Mouse (Mus musculus) layer of hippocampus, adult 11-12 months (tissue): ENCODE measurements around the gene Asic2.
"Not testable (repeated sequence)": the region's sequence is repeated elsewhere in the genome, so short reads cannot be mapped to it uniquely, and the experiment has no call there.

Experiments
- DNase-seq: peaks from one replicate; pipeline ENCODE4 v3.0.0; 2022; ENCODE audit warnings: low spot score

Asic2 gene

GRCm38 (mm10) chr11:81350498-81350897 is 617.8 kb downstream of the Asic2 start:
- not testable (repeated sequence) for DNase-seq

DNA sequence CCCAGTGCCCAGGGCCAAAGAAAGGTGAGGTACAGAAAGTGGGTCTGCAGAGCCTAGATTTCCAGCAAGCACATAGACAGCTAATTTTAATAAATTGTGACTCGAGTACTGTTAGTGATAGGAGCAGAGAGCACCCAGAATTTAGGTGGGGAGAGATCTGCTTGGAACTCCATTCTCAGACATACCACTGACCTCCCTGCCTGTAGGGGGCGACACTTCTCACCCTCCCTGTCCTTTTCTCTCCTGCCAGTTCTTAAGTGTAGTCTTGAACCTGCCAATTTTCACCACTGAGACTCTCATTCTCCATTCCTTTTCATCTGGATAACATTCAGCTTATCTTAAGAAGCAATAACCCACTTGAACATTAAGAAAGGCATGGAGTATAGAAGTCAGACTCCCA is 636.3 kb downstream of the Asic2 start:
- no peak for DNase-seq

- no peak for DNase-seq
These were observed 637.3 kb downstream of the Asic2 start for GRCm38 (mm10) chr11:81330982-81331381.

DNA sequence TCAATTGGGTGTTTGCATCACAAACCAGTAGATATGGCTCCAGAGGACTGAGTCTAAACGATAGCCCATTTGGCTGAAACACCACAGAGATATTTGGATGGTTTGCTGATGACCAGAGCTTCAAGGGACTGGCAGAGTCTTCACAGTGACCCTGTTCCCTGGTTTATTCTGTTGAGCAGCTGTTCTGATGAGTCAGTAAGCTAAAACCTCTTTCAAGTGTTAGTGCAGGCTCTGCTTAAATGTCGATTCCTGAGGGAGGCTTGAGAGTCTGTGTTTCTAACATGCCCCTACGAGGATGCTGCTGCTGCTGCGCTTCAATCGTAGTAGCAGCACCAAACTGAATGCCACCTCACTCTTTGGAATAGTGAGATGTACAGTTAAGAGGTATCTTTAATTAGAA is 640.2 kb downstream of the Asic2 start:
- DNase-seq, result no peak

- no peak for DNase-seq
These were observed 645.1 kb downstream of the Asic2 start for GRCm38 (mm10) chr11:81323146-81323545.

DNA sequence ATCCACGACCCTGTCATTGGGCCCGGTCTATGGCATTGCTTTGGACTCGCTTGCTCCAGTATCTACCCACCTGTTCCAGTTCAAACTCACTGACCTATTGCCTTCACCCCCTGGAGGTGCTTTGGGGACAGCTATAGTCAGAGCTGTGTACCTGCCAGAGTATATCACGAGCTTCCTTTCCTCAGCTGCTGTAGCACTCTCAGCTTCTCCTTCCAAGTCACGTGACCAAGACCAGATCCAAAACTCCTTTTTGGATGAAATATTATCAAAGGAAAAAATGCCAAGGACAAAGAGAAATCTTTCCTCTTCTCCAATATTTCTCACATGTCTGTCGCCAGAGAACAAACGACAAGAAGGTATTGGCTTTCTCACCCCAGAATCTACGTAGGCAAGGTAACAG is 645.8 kb downstream of the Asic2 start:
- DNase-seq, result no peak

DNA sequence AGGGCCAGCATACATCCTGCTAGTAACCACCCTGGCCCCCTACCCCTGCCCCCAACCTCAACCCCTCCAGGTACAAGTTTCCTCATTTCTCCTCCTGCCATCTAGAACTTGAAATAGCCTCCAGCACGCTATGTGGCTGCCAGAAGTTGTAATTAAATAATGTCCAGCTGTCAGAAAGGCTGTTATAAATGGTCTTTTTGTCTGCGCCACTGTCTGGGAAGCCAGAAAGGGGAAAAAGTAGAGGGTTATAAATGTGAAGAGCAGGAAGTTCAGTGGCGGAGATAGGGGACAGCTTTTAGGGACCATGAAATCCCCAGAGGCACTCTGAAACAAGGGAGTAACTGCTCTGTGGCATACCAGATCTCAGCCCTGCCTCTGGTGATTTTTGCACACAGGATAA is 678.2 kb downstream of the Asic2 start:
- no peak for DNase-seq

- DNase-seq, result no peak
These were observed 685.1 kb downstream of the Asic2 start for GRCm38 (mm10) chr11:81283185-81283584.

DNA sequence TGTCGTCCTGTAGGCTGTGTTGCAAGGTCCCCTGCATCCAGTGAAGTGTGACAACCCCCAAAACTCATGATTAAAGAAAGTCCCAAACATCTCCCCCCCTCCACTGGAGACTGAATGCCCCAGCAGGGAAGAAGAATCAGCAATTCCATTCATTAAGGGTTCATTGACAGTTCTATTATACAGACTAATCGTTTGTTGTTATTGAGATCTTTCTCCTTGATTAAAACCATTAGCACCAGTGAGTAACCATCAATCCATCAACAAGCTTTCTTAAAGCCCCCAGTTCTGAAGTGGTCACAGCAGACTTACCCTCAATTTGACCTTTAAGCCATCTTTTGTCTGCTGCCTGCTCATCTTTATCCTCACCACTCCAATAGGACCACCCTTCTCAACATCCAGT is 688.2 kb downstream of the Asic2 start:
- no peak for DNase-seq

DNA sequence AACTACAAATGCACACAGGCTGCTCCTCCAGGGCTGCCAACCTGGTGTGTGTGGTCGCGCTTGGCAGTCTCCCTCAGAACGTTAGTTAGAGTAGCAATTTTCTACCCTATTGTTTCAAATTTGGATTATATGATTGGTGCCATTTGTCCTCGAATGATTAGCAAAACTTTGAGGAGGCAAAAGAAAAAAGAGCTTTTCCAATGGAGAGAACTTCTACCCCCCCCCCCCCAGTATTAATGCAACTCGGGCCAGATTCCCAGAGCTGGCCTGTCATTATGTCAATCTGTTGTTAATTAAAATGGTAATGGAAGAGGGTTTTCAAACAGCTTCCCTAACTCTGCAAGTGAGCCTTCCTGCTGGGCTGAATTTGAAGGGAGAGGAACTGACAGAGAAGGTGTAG is 690.9 kb downstream of the Asic2 start:
- DNase-seq, result no peak

- DNase-seq, result no peak
These were observed 695.4 kb downstream of the Asic2 start for GRCm38 (mm10) chr11:81272677-81273418.

DNA sequence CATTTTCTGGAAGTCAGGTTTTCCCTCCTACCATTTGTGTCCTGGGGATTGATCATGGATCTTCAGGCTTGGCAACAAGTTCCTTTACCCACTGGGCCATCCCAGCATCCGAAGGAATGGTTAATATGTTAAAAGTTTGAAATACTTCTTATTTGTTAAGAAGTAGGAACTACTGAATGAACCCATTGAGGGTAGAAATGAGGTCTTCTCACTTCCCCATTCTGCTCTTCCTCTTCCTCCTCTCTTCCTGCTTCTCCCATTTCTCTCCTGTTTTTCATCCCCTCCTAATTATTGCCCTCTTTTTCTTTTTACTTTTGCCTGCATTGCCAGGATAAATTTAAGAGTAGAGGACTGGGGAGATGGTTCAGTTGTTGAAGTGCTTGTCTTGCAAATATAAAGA is 696.8 kb downstream of the Asic2 start:
- DNase-seq, result no peak

DNA sequence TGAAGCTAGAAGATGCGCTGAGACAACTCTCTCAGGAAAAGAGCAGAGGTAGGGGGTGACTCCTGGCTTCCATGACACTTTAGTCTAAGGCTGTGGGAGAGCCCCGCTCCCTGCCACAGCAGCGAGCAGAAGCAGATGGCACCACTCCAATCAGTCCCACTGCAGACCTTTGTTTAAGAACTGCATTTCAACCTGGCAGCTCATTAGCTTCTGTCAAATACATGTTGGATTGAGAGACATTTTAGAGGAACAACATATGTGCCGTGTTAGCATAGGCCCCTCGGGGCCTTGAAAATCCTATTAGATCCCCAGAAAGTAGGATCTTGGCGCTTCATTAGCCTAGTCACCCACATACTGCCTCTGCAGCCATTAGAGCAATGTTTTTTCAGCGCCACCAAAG is 697.7 kb downstream of the Asic2 start:
- no peak for DNase-seq

- DNase-seq, result no peak
These were observed 704.5 kb downstream of the Asic2 start for GRCm38 (mm10) chr11:81263757-81264156.

DNA sequence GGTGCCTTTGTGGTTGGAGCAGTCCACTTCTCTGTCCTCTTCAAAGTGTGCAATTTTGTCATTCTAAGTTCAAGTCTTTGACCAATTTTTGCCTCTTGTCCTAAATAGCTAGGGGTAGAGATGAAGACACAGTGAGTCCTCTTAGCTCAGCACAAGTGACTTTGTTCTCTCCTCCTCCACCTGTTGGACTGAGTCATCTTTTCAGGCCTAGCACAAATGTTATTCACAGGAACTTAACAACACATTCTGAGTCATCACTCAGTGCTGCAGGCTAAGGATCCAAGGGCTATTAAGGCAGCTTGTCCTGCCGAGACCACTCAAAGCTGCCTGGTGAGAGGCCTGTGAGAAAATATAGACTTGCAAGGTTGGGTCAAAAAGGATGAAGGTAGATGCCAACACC is 705.1 kb downstream of the Asic2 start:
- DNase-seq, result no peak

- DNase-seq, result peak; percentile 5
These were observed 707.0 kb downstream of the Asic2 start for GRCm38 (mm10) chr11:81261259-81261658.

DNA sequence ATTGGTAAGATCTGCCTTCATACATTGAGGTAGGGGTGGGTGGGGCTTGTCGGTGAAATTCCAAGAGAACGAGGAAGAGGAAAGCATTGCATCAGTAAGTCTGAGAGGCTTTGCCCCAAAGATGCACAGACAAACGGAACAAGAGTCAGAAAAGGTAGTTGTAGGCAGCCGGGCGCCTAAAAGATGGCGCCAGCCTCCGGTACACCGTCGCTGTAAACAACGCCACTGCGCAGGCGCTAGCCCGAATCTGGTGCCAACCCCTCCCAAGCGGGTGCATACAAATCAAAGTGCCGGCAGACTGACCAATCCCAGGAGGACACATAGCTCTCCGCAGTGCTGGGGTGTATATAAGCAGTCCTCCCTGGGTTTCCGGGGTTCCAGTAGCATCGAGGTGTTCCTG is 727.1 kb downstream of the Asic2 start:
- not testable (repeated sequence) for DNase-seq

DNA sequence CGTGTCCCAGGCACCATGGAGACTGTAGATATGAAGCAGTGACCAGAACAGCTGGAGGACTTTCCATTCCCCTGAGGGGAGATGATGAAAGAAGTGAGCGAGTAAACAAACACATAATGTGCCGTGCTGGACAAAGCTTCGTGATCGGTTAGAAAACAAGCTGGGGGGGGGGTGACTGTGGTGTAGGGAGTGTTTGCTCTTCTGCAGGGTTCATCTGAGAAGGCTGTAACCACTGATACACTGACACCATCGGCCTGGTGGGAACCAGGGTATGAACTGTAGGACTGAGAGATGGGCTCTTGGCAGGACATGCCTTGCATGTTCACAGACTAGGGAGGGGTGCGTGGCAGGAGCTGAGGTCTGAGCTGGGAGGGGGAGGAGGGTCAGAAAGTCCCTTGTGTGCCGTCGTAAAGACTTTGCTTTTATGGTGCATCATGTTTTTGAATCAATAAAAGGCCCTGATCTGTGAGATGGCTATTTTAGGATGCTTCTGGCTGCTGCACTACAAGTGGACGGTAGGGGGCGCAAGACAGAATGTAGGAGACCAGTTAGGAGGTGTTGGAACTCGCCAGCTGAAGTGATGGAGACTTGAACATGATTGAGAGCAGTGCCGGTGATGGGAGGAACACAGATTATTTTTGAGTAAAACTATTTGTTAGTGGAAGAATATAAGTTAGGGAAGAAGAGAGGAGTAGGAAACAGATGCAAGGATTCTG is 728.1 kb downstream of the Asic2 start:
- peak; percentile 19 for DNase-seq

- peak; percentile 34 for DNase-seq
These were observed 729.2 kb downstream of the Asic2 start for GRCm38 (mm10) chr11:81239091-81239490.

DNA sequence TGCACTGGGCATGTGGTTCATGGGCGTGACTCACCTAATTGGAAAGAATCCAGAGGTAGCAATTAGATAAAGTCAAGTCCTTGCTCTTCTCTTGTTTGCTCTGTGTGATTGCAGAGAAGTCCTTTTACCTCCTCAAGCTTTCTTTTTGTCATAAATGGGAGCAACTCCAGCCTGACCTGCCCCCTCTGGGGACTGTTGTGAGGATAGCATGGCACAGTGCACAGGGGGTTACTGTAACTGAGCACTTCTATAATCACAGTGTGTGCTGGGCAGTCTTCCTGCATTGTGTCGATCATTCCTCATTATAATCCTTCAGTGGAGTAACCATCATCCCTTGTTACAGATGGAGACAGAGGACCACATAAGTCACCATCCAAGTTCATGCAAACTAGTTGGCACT is 732.2 kb downstream of the Asic2 start:
- DNase-seq, result no peak

DNA sequence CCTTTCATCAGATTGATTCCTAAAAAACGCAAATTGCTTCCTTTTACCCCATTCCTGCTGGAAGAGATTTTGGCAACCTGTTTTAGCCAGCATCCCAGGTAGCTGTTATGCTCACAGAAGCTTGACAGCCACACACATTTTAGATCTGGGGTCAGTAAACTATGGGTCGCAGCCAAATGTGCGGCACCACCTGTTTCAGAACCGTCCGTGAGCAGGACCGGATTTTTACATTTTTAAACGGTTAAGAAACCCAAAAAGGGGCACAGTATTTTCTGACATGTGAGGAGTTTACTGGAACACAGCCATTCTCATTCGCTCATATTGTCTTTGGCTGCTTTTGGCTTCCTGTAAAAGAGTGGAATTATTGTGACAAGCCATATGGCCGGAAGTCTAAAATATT is 744.9 kb downstream of the Asic2 start:
- DNase-seq, result no peak

- no peak for DNase-seq
These were observed 747.5 kb downstream of the Asic2 start for GRCm38 (mm10) chr11:81220786-81221185.

DNA sequence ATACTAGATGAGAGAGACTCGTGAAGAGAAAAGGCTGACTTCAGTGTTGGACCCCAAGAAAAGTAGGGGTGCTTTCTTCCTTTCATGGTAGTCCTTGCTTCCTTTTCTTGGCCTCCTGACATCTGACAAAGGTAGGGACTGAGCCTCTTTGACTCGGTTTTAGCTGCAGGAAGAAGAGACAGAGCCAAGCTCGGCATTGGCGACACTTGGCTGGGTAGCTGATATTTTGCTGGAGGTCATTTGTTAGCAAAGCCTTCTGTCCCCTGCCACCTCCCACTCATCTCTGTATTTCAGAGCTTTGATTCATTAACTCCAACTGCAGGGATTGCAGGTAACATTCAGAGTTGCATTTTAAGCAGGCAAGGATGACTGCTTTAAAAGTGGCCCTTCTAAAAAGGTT is 762.8 kb downstream of the Asic2 start:
- DNase-seq, result no peak

- DNase-seq, result no peak
These were observed 765.7 kb downstream of the Asic2 start for GRCm38 (mm10) chr11:81202578-81202977.
